ENCODE assay signal across 35 mouse cellular contexts in genomic region chr17:75204065-75204464, GRCm38 (mm10).
"Had no signal": no experiment of that assay in that cellular context is flagged by ENCODE, and none has a peak within 500 bp of the region (broad histone marks: within the 10 kb centered on the region; RNA-seq: fewer than 3 reads in every experiment).

No protein-coding gene starts in this region.

- DNase-seq: heart, postnatal 10 days; heart, postnatal 14 days; heart, postnatal 36 days; heart, postnatal 4 days; kidney, adult 11 months; kidney, adult 18-20 months; kidney, adult 2 months; kidney, adult 8-10 months; kidney, adult 9 months; kidney, postnatal 10 days; kidney, postnatal 14 days; kidney, postnatal 25 days; kidney, postnatal 36 days; kidney, postnatal 4 days; layer of hippocampus, adult 9-11 months; layer of hippocampus, postnatal 36 days had no signal

- H3K4me3 ChIP-seq: heart, embryonic 10.5 days; heart, embryonic 12.5 days; heart, embryonic 13.5 days; heart, embryonic 15.5 days; hindbrain, embryonic 10.5 days; hindbrain, embryonic 12.5 days; hindbrain, embryonic 13.5 days; hindbrain, embryonic 15.5 days; intestine, embryonic 15.5 days; kidney, embryonic 15.5 days; layer of hippocampus, adult 2 months had no signal

- H3K27ac ChIP-seq: heart, embryonic 10.5 days; heart, embryonic 13.5 days; heart, embryonic 15.5 days; hindbrain, embryonic 10.5 days; hindbrain, embryonic 12.5 days; hindbrain, embryonic 13.5 days; hindbrain, embryonic 14.5 days; hindbrain, embryonic 15.5 days; hindbrain, postnatal 0 days; intestine, embryonic 15.5 days; kidney, embryonic 15.5 days; kidney, postnatal 0 days; layer of hippocampus, adult 2 months had no signal

- H3K9me3 ChIP-seq: heart, embryonic 10.5 days; heart, embryonic 12.5 days; heart, embryonic 15.5 days; hindbrain, embryonic 10.5 days; hindbrain, embryonic 12.5 days; hindbrain, embryonic 13.5 days; hindbrain, embryonic 15.5 days; intestine, embryonic 15.5 days; kidney, embryonic 15.5 days had no signal

- H3K9ac ChIP-seq: heart, embryonic 12.5 days; heart, embryonic 13.5 days; heart, embryonic 15.5 days; hindbrain, embryonic 12.5 days; hindbrain, embryonic 13.5 days; hindbrain, embryonic 14.5 days; hindbrain, embryonic 15.5 days; intestine, embryonic 15.5 days; kidney, embryonic 15.5 days had no signal

- H3K36me3 ChIP-seq: heart, embryonic 10.5 days; heart, embryonic 15.5 days; hindbrain, embryonic 10.5 days; hindbrain, embryonic 12.5 days; hindbrain, embryonic 13.5 days; hindbrain, embryonic 15.5 days; intestine, embryonic 15.5 days; kidney, embryonic 15.5 days had no signal

- H3K4me2 ChIP-seq: heart, embryonic 11.5 days; heart, embryonic 12.5 days; heart, embryonic 13.5 days; heart, embryonic 15.5 days; hindbrain, embryonic 12.5 days; hindbrain, embryonic 13.5 days; hindbrain, embryonic 14.5 days; hindbrain, embryonic 15.5 days; intestine, embryonic 15.5 days; kidney, embryonic 15.5 days had no signal

- H3K4me1 ChIP-seq: heart, embryonic 10.5 days; heart, embryonic 15.5 days; hindbrain, embryonic 12.5 days; hindbrain, embryonic 13.5 days; hindbrain, embryonic 15.5 days; intestine, embryonic 15.5 days had no signal

- ATAC-seq: hindbrain, embryonic 16.5 days; hindbrain, postnatal 0 days; inflammation-experienced regulatory T-cells, adult 6 months; intestine, embryonic 15.5 days; intestine, embryonic 16.5 days; intestine, postnatal 0 days had no signal

- H3K27me3 ChIP-seq: heart, embryonic 12.5 days; heart, embryonic 13.5 days; heart, embryonic 15.5 days; hindbrain, embryonic 12.5 days; hindbrain, embryonic 13.5 days; hindbrain, embryonic 15.5 days; intestine, embryonic 15.5 days; kidney, embryonic 15.5 days had no signal
